Mouse (Mus musculus) frontal cortex, postnatal 10 days (tissue): ENCODE measurements around the gene Dppa1.
"Not testable (repeated sequence)": the region's sequence is repeated elsewhere in the genome, so short reads cannot be mapped to it uniquely, and the experiment has no call there.

Experiments
- DNase-seq, 2 experiments: peaks; one replicate each; pipeline ENCODE4 v3.0.0; 2022; ENCODE audit warnings: low spot score in 2 of 2, mixed read lengths in 1 of 2

The Dppa1 gene

DNA sequence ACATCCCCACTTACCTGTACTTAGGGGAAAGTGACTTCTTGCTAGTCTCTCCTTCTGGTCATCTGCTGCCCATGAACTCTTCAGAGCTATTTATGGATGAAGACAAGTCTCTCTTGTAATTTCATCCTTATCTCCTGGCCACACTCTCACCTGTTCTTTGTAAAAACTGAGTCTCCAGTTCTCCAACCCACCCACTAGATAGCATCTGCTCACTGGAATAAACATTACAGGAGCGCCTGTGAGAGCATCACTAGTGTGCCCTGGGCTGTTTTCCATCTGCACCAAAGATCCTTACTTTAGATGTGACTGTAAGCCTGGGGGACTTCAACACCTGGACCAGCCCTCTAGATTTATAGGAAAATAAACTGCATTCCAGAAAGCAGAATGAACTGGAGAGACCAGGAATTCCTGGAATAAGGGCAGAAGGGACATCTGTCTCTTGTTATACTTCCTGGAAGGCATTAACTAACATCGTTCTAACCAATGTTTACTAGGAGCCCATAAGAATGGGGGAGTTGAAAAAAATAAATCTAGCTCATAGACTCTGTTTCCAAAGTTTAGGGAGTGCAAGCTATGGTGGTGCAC, at the start of gene Dppa1:
Gene Dppa1, minus strand, starts transcription at position 51 of the 585 bp plus-strand sequence.
- no peak for DNase-seq

DNA sequence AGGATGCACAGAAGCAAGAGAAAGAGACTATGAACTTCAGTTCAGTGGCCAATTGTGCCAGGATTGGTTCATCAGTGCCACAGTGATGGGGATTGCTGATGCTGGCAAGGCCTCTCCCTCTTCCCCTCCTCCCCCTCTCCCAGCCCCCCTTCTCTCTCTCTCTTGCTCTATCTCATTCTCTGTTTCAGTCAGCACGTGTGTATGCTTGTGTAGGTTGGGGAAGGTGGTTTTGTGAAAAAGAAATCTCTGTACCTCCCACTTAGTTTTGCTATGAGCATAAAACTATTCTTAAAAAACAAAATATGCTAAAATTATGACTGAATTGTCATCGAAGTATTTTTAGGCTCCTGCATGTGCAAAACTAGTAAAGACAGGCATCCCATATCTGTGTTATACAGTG, 38.9 kb upstream of the Dppa1 start:
- DNase-seq: no peak

GRCm38 (mm10) chr11:46667105-46667504, 38.0 kb upstream of the Dppa1 start:
- DNase-seq: no peak

- DNase-seq: peak in 1 of 2 experiments; percentile 7
These were observed 36.8 kb upstream of the Dppa1 start for GRCm38 (mm10) chr11:46665599-46666522.

DNA sequence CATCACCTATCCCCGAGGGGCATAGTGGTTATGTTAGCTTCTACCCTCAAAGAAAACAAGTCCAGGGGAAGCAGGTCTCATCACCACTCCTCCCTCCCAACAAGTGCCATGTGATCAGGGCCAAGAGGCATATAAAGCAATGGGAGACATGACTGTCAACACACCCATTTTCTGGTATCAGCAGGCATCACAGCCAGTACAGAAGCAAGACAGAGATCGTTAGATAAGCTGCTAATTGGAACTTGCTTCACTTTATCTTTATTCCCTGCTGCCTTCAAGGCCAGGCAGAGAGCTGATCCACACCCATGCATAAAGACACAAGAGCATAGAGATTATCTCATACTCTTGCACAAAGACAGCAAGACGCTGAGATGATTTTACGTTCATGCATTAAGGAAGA, 34.2 kb upstream of the Dppa1 start:
- DNase-seq: no peak

GRCm38 (mm10) chr11:46652476-46652875, 23.4 kb upstream of the Dppa1 start:
- no peak for DNase-seq

GRCm38 (mm10) chr11:46649655-46650054, 20.6 kb upstream of the Dppa1 start:
- not testable (repeated sequence) for DNase-seq

DNA sequence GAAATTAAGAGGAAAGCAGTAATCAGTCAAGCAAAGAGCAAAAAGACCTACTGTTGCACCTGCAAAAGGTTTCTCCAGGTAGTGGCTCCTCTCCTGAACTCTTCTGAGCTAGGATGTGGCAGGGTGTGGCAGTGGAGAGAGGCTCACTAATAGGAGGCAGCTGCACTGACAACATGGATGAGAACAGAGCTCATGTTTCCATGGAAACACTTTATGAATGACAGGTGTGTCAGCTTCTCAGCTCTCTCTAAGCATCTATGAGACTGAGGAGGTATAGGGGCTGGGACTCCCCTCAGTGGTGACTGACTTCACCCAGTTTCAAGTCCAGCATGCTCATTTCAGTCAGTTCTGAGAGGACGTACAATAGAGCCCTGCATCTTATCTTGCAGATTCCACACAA, 15.8 kb upstream of the Dppa1 start:
- no peak for DNase-seq

DNA sequence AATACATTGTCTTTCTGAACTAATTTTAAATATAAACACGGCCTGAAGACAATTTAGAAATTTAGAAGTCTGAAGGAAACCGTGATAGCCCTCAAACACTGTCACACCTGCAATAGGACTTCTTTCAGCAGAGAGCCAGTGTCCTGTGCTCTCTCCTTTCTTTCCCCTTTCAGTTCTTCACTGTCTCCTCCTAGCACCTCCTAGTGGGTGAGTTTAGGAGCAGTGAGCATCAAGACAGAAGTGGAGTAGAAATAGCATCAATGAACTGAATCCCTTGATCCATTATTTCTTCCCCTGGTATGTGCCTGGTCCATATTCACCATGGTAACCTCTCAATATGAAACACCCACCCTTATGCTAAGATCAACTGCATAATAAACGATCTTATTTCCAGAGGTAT, 7.5 kb upstream of the Dppa1 start:
- DNase-seq: no peak

- not testable (repeated sequence) for DNase-seq
These were observed 6.5 kb upstream of the Dppa1 start for GRCm38 (mm10) chr11:46635516-46635915.

DNA sequence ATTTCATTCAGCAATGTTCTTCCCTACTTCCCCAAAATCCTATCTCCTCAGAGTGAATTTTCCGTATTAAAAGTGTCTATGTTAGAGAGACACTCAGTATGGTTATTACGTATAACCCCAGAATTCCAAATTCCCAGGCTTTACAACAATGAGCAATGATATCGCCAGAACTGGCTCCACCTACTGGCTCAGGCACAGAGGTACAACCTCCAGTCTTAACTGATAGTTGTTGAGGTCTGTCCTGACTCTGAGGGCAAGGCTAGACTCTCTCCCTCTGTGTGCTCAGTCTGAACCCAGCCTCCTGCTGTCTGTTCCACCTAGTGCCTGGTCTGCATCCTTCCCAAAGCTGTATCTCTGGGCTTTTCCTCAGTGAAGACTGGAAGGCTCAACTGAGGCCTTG, 2.6 kb upstream of the Dppa1 start:
- peak in 1 of 2 experiments; percentile 27 for DNase-seq

- no peak for DNase-seq
These were observed 8.5 kb downstream of the Dppa1 start for GRCm38 (mm10) chr11:46620414-46621168.

GRCm38 (mm10) chr11:46619929-46620328, 9.1 kb downstream of the Dppa1 start:
- DNase-seq: no peak

- no peak for DNase-seq
These were observed 36.6 kb downstream of the Dppa1 start for GRCm38 (mm10) chr11:46592416-46592815.

- DNase-seq: no peak
These were observed 46.3 kb downstream of the Dppa1 start for GRCm38 (mm10) chr11:46582741-46583140.

DNA sequence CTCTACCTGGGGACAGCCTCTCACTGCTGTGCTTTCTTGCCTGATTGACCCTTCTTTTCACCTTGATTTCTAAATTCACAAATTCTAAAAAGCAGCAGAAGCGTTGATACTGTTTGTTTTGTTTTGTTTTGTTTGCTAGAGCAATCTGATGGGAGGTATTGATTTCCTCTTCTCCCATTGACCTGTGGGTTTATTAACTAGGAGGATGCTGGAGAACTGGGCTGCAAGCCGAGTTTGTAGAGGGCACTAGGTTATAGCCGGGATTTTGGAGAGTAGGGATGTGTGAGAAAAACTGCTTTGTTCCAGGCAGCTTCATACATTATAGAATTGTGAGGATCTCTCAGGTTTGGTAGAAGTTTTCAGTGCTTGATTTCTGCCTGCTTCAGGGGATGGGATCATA, 48.6 kb downstream of the Dppa1 start:
- DNase-seq: no peak

DNA sequence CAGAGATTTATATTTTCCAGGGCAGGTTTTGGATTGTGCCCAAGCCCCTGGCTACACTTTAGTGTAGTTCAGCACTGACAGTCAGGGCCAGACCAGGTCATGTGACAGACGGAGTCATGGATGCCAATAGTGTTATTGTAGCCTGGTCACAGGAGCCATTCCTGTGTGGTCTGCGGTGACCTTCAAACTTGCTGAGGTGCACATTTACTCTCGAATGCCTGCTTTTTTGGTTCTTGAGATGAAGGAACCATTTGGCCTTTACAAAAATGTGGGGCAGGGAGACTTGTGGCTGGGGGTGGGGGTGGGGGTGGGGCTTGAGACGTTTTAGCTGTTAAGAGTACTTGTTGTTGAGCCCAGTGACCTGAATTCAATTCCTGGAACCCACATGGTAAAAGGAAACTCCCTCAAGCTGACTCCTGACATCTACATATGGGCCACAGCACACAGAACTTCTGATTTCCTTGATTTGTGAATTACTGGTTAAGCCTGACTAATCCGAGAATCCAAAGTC, 50.2 kb downstream of the Dppa1 start:
- DNase-seq: no peak

DNA sequence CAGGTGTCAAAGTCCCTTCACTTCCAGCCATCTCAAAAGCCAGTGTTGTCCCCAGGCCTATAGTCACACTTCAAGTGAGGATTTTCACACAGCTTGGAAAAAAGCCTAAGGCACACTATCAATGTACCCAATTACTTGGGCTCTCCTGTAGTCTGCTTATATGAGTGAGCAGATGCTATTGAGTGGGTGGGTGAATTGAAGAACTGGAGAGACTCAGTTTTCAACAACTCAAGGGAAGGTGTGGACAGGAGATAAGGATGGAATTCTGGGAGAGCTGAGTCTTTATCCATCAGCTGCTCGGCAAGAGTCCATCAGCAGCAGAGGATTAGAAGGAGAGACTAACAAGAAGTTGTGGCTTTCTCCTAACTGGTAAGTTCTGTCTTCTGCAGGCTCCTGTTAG, 57.7 kb downstream of the Dppa1 start, which contains the start of gene BC053393:
Gene BC053393, plus strand, starts transcription at position 210 of the 400 bp plus-strand sequence.
- DNase-seq: no peak

DNA sequence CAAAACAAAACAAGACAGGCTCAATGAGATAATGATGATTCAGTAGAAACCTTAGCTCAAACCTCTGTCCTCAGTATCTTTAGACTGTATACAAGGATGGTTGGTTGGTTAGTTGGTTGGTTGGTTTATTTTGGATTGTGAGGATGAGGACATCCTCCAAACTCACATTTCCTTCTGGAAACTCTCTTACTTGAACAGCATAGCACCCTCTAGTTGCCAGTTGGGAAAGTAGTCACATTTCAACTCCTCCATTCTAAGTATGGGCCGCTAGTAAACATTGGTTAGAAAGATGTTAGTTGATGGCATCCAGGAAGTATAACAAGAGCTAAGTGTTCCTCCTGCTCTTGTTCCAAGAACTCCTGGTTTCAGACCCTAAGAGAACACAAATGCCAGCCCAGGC, 60.0 kb downstream of the Dppa1 start:
- no peak for DNase-seq

GRCm38 (mm10) chr11:46565967-46566366, 63.1 kb downstream of the Dppa1 start:
- no peak for DNase-seq

DNA sequence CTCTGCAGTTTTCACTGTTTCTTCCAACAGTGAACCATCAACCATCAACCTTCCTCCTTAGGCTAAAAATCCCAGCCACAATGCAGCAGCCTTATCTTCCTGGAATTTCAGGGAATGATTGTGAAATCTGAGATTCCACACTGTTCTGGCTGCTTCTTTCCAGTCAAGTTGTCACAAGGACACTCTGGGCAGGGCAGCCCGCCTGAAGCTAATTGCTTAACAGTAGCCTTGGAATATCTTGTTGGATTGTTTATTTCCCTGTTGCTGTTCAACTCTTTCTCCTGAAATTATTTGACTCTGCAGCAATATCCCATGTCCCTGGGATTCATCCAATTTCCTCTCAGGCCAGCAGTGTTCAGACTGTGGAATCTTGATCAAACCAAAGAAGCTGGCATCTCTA, 64.4 kb downstream of the Dppa1 start:
- no peak for DNase-seq

GRCm38 (mm10) chr11:46561096-46561495, 68.0 kb downstream of the Dppa1 start:
- DNase-seq: no peak
